Mouse (Mus musculus) forebrain, embryonic 15.5 days (tissue): Measurements from ENCODE around the gene Adgrb3. TPM values are rescaled to one million over a fixed set of nuclear protein-coding genes. Genes with fewer than 3 reads are reported as not detected.
"Not testable (repeated sequence)": the region's sequence is repeated elsewhere in the genome, so short reads cannot be mapped to it uniquely, and the experiment has no call there.

ENCODE experiments used
- ATAC-seq: fragments of 200-750 bp; cut with Nextera tagmentation; replicated peaks from 2 replicates; pipeline ENCODE4 v1.8.0; 2017; ENCODE audit warnings: mild to moderate bottlenecking, moderate TSS enrichment, moderate library complexity
- H3K27ac ChIP-seq: fragments of 300-500 bp; sonication (generic); replicated peaks from 2 replicates; pipeline ENCODE4 v1.5.1; 2015; ENCODE audit warnings: mild to moderate bottlenecking, inconsistent platforms
- H3K27me3 ChIP-seq: fragments of 300-500 bp; sonication (generic); 2 replicates; pipeline ENCODE4 v1.6.1; 2015; ENCODE audit warnings: inconsistent platforms
- H3K36me3 ChIP-seq: fragments of 300-500 bp; sonication (generic); 2 replicates; pipeline ENCODE4 v1.6.1; 2015; ENCODE audit warnings: mild to moderate bottlenecking, inconsistent platforms
- H3K4me1 ChIP-seq: fragments of 300-500 bp; sonication (generic); 2 replicates; pipeline ENCODE4 v1.6.1; 2015; ENCODE audit warnings: inconsistent platforms
- H3K4me2 ChIP-seq: fragments of 300-500 bp; sonication (generic); replicated peaks from 2 replicates; pipeline ENCODE4 v1.6.1; 2015; ENCODE audit warnings: mild to moderate bottlenecking, inconsistent platforms
- H3K4me3 ChIP-seq: fragments of 300-500 bp; sonication (generic); 2 replicates; pipeline ENCODE4 v1.5.1; 2015; ENCODE audit warnings: mild to moderate bottlenecking, inconsistent platforms
- H3K9ac ChIP-seq: fragments of 300-500 bp; sonication (generic); replicated peaks from 2 replicates; pipeline ENCODE4 v1.6.1; 2015; ENCODE audit warnings: mild to moderate bottlenecking, inconsistent platforms
- H3K9me3 ChIP-seq: fragments of 300-500 bp; sonication (generic); 2 replicates; pipeline ENCODE4 v1.6.1; 2016; ENCODE audit warnings: inconsistent platforms
- whole genome bisulfite sequencing: fragments of 180-500 bp; shearing (Covaris S2); methylation state at CpG from one replicate; pipeline ENCODE4 v1.1.7; 2015; ENCODE audit warnings: mixed read lengths; 5-methylcytosine and 5-hydroxymethylcytosine counted together
- polyA plus RNA-seq: library from polyadenylated mRNA; unstranded; fragments of >200 nt; fragmentation: Nextera tagmentation; extraction: Ambion mirVana; gene quantifications from 2 replicates; pipeline ENCODE4 v1.2.1, GENCODE M21; 2015

Gene Adgrb3
- polyA plus RNA-seq, 1 experiment from 2014 or later: 45.9 TPM

- no peaks in the 10 kb centered on the region for H3K4me1 ChIP-seq
- no peaks in the 10 kb centered on the region for H3K27me3 ChIP-seq
- H3K36me3 ChIP-seq: no peaks in the 10 kb centered on the region
- no peak for ATAC-seq
- H3K27ac ChIP-seq: no peak overlapping the region
- H3K9ac ChIP-seq: no peak overlapping the region
- no peaks in the 10 kb centered on the region for H3K9me3 ChIP-seq
- H3K4me2 ChIP-seq: no peak overlapping the region
- WGBS: 70% methylated on average over 1 of the region's 1 CpGs
- no peak overlapping the region for H3K4me3 ChIP-seq
These were observed 338.0 kb downstream of the Adgrb3 start for GRCm38 (mm10) chr1:25491503-25491902.

- WGBS: 75% methylated on average over 2 of the region's 2 CpGs
- Histone ChIP-seq H3K4me1 (no peaks in the 10 kb centered on the region), H3K4me3 (no peak overlapping the region), H3K27me3 (no peaks in the 10 kb centered on the region), H3K36me3 (no peaks in the 10 kb centered on the region), H3K9me3 (no peaks in the 10 kb centered on the region), H3K27ac (0 out of 2 replicates have a peak overlapping the region, but pooled peaks have one; percentile 11), H3K9ac (no peak overlapping the region), H3K4me2 (no peak overlapping the region)
- ATAC-seq: no peak
These were observed 339.3 kb downstream of the Adgrb3 start for GRCm38 (mm10) chr1:25490174-25490573.

- no peak overlapping the region for H3K4me2 ChIP-seq
- no peak overlapping the region for H3K4me3 ChIP-seq
- H3K36me3 ChIP-seq: no peaks in the 10 kb centered on the region
- H3K27ac ChIP-seq: no peak overlapping the region
- no peak overlapping the region for H3K9ac ChIP-seq
- ATAC-seq: no peak
- 79% methylated on average over 3 of the region's 3 CpGs for WGBS
- no peaks in the 10 kb centered on the region for H3K27me3 ChIP-seq
- H3K9me3 ChIP-seq: no peaks in the 10 kb centered on the region
- H3K4me1 ChIP-seq: 0 out of 2 replicates have a peak, but pooled peaks cover 2% of the 10 kb centered on the region
These were observed 353.8 kb downstream of the Adgrb3 start for GRCm38 (mm10) chr1:25475699-25476098.

GRCm38 (mm10) chr1:25474469-25474868 is 355.0 kb downstream of the Adgrb3 start:
- 52% methylated on average over 11 of the region's 11 CpGs for WGBS
- no peaks in the 10 kb centered on the region for H3K9me3 ChIP-seq
- H3K4me3 ChIP-seq: no peak overlapping the region
- 0 out of 2 replicates have a peak, but pooled peaks have one; percentile 41 for ATAC-seq
- H3K9ac ChIP-seq: no peak overlapping the region
- H3K4me2 ChIP-seq: no peak overlapping the region
- H3K27me3 ChIP-seq: no peaks in the 10 kb centered on the region
- no peak overlapping the region for H3K27ac ChIP-seq
- 0 out of 2 replicates have a peak, but pooled peaks cover 2% of the 10 kb centered on the region for H3K4me1 ChIP-seq
- no peaks in the 10 kb centered on the region for H3K36me3 ChIP-seq

- H3K27ac ChIP-seq, ATAC-seq, H3K27me3 ChIP-seq, H3K4me2 ChIP-seq, H3K9ac ChIP-seq, H3K36me3 ChIP-seq, H3K4me3 ChIP-seq, H3K4me1 ChIP-seq, H3K9me3 ChIP-seq: not testable (repeated sequence)
- 46% methylated on average over 2 of the region's 2 CpGs for WGBS
These were observed 357.9 kb downstream of the Adgrb3 start for GRCm38 (mm10) chr1:25471612-25472011.

GRCm38 (mm10) chr1:25462612-25463011 is 366.9 kb downstream of the Adgrb3 start:
- Histone ChIP-seq H3K4me3 (no peak overlapping the region), H3K27me3 (no peaks in the 10 kb centered on the region), H3K27ac (no peak overlapping the region), H3K9me3 (no peaks in the 10 kb centered on the region), H3K36me3 (no peaks in the 10 kb centered on the region), H3K4me1 (no peaks in the 10 kb centered on the region), H3K9ac (no peak overlapping the region), H3K4me2 (no peak overlapping the region)
- 10% methylated on average over 1 of the region's 1 CpGs for WGBS
- no peak for ATAC-seq

GRCm38 (mm10) chr1:25435506-25435905 is 394.0 kb downstream of the Adgrb3 start:
- no peaks in the 10 kb centered on the region for H3K9me3 ChIP-seq
- H3K9ac ChIP-seq: no peak overlapping the region
- H3K27me3 ChIP-seq: no peaks in the 10 kb centered on the region
- no peak overlapping the region for H3K4me2 ChIP-seq
- no peak for ATAC-seq
- H3K4me1 ChIP-seq: no peaks in the 10 kb centered on the region
- no peaks in the 10 kb centered on the region for H3K36me3 ChIP-seq
- H3K4me3 ChIP-seq: no peak overlapping the region
- no peak overlapping the region for H3K27ac ChIP-seq
- 34% methylated on average over 2 of the region's 2 CpGs for WGBS

- Histone ChIP-seq H3K27me3 (no peaks in the 10 kb centered on the region), H3K36me3 (no peaks in the 10 kb centered on the region), H3K4me2 (peak overlapping the region; percentile 18), H3K9ac (no peak overlapping the region), H3K27ac (peak overlapping the region; percentile 3; the same call in 1 of the 2 replicates), H3K4me1 (no peaks in the 10 kb centered on the region), H3K9me3 (no peaks in the 10 kb centered on the region), H3K4me3 (no peak overlapping the region)
- 48% methylated on average over 16 of the region's 16 CpGs for WGBS
- peak; percentile 66; the same call in 1 of the 2 replicates for ATAC-seq
These were observed 399.2 kb downstream of the Adgrb3 start for GRCm38 (mm10) chr1:25430219-25430862.

GRCm38 (mm10) chr1:25420701-25421100 is 408.8 kb downstream of the Adgrb3 start:
- H3K4me3 ChIP-seq: no peak overlapping the region
- H3K4me2 ChIP-seq: no peak overlapping the region
- no peak for ATAC-seq
- no peak overlapping the region for H3K9ac ChIP-seq
- H3K36me3 ChIP-seq: no peaks in the 10 kb centered on the region
- no peaks in the 10 kb centered on the region for H3K27me3 ChIP-seq
- no peaks in the 10 kb centered on the region for H3K9me3 ChIP-seq
- 0 out of 2 replicates have a peak, but pooled peaks cover 4% of the 10 kb centered on the region for H3K4me1 ChIP-seq
- WGBS: 82% methylated on average over 2 of the region's 2 CpGs
- H3K27ac ChIP-seq: no peak overlapping the region

GRCm38 (mm10) chr1:25419378-25419777 is 410.1 kb downstream of the Adgrb3 start:
- H3K4me1 ChIP-seq: 0 out of 2 replicates have a peak, but pooled peaks cover 4% of the 10 kb centered on the region
- H3K27me3 ChIP-seq: no peaks in the 10 kb centered on the region
- no peak overlapping the region for H3K4me2 ChIP-seq
- no peaks in the 10 kb centered on the region for H3K36me3 ChIP-seq
- H3K9ac ChIP-seq: no peak overlapping the region
- H3K4me3 ChIP-seq: no peak overlapping the region
- no peak overlapping the region for H3K27ac ChIP-seq
- ATAC-seq: no peak
- H3K9me3 ChIP-seq: no peaks in the 10 kb centered on the region

- Histone ChIP-seq H3K27me3 (no peaks in the 10 kb centered on the region), H3K9me3 (no peaks in the 10 kb centered on the region), H3K4me2 (no peak overlapping the region), H3K4me3 (no peak overlapping the region), H3K27ac (no peak overlapping the region), H3K36me3 (no peaks in the 10 kb centered on the region), H3K9ac (no peak overlapping the region), H3K4me1 (no peaks in the 10 kb centered on the region)
- WGBS: 55% methylated on average over 2 of the region's 2 CpGs
- ATAC-seq: no peak
These were observed 414.4 kb downstream of the Adgrb3 start for GRCm38 (mm10) chr1:25415084-25415483.

- no peak overlapping the region for H3K4me3 ChIP-seq
- H3K36me3 ChIP-seq: no peaks in the 10 kb centered on the region
- no peaks in the 10 kb centered on the region for H3K9me3 ChIP-seq
- no peak overlapping the region for H3K4me2 ChIP-seq
- no peaks in the 10 kb centered on the region for H3K27me3 ChIP-seq
- 91% methylated on average over 2 of the region's 2 CpGs for WGBS
- no peaks in the 10 kb centered on the region for H3K4me1 ChIP-seq
- no peak overlapping the region for H3K9ac ChIP-seq
- no peak overlapping the region for H3K27ac ChIP-seq
- no peak for ATAC-seq
These were observed 465.3 kb downstream of the Adgrb3 start for GRCm38 (mm10) chr1:25364186-25364585.

GRCm38 (mm10) chr1:25358554-25358953 is 471.0 kb downstream of the Adgrb3 start:
- Histone ChIP-seq H3K27ac (no peak overlapping the region), H3K9ac (no peak overlapping the region), H3K9me3 (no peaks in the 10 kb centered on the region), H3K4me3 (no peak overlapping the region), H3K27me3 (no peaks in the 10 kb centered on the region), H3K4me1 (no peaks in the 10 kb centered on the region), H3K4me2 (no peak overlapping the region), H3K36me3 (no peaks in the 10 kb centered on the region)
- 86% methylated on average over 4 of the region's 4 CpGs for WGBS
- ATAC-seq: no peak
